Mouse (Mus musculus) midbrain, embryonic 11.5 days (tissue): ENCODE data around the gene Postn. TPM values are rescaled to one million over a fixed set of nuclear protein-coding genes. Genes with fewer than 3 reads are reported as not detected.

Experiments
- ATAC-seq: fragments of 200-750 bp; cut with Nextera tagmentation; 2 replicates; pipeline ENCODE4 v1.8.0; 2017; ENCODE audit warnings: moderate TSS enrichment, moderate library complexity; ENCODE audit not compliant: low FRiP score
- DNase-seq: peaks from one replicate; pipeline ENCODE4 v3.0.0; 2015; ENCODE audit warnings: low spot score; ENCODE audit errors: missing footprints
- H3K27ac ChIP-seq: fragments of 300-500 bp; sonication (generic); 2 replicates; pipeline ENCODE4 v1.5.1; 2014; ENCODE audit warnings: low read depth, low read length
- H3K27me3 ChIP-seq: fragments of 300-500 bp; sonication (generic); 2 replicates; pipeline ENCODE4 v1.6.1; 2014; ENCODE audit warnings: mild to moderate bottlenecking, low read length, moderate library complexity, mixed read lengths; ENCODE audit not compliant: control insufficient read depth, insufficient read depth
- H3K36me3 ChIP-seq: fragments of 300-500 bp; sonication (generic); 2 replicates; pipeline ENCODE4 v1.6.1; 2014; ENCODE audit warnings: mild to moderate bottlenecking, low read length, moderate library complexity, mixed read lengths; ENCODE audit not compliant: control insufficient read depth, insufficient read depth
- H3K4me1 ChIP-seq: fragments of 300-500 bp; sonication (generic); 2 replicates; pipeline ENCODE4 v1.6.1; 2014; ENCODE audit warnings: low read length; ENCODE audit not compliant: control insufficient read depth, insufficient read depth
- H3K4me2 ChIP-seq: fragments of 300-500 bp; sonication (generic); 2 replicates; pipeline ENCODE4 v1.6.1; 2014; ENCODE audit warnings: mild to moderate bottlenecking, moderate library complexity
- H3K4me3 ChIP-seq: fragments of 300-500 bp; sonication (generic); 2 replicates; pipeline ENCODE4 v1.5.1; 2014; ENCODE audit warnings: low read depth, low read length
- H3K9ac ChIP-seq: fragments of 300-500 bp; sonication (generic); 2 replicates; pipeline ENCODE4 v1.6.1; 2014; ENCODE audit warnings: low read length
- H3K9me3 ChIP-seq: fragments of 300-500 bp; sonication (generic); 2 replicates; pipeline ENCODE4 v1.6.1; 2016; ENCODE audit warnings: low read length; ENCODE audit not compliant: control insufficient read depth
- WGBS: fragments of 180-500 bp; shearing (Covaris S2); extraction: QIAGEN DNeasy Blood & Tissue Kit; methylation state at CpG from one replicate; pipeline ENCODE4 v1.1.7; 2014; 5-methylcytosine and 5-hydroxymethylcytosine counted together
- polyA plus RNA-seq: library from polyadenylated mRNA; unstranded; fragments of >200 nt; fragmentation: Nextera tagmentation; extraction: Ambion mirVana; gene quantifications from 2 replicates; pipeline ENCODE4 v1.2.1, GENCODE M21; 2014

The Postn gene
- polyA plus RNA-seq, 1 experiment from 2014 or later = 17.4 TPM

- no peaks in the 10 kb centered on the region for H3K4me1 ChIP-seq
- no peak for ATAC-seq
- WGBS = 86% methylated on average over 3 of the region's 3 CpGs
Measured at GRCm38 (mm10) chr3:54411052-54411451, 50.1 kb downstream of the Postn start.

DNA sequence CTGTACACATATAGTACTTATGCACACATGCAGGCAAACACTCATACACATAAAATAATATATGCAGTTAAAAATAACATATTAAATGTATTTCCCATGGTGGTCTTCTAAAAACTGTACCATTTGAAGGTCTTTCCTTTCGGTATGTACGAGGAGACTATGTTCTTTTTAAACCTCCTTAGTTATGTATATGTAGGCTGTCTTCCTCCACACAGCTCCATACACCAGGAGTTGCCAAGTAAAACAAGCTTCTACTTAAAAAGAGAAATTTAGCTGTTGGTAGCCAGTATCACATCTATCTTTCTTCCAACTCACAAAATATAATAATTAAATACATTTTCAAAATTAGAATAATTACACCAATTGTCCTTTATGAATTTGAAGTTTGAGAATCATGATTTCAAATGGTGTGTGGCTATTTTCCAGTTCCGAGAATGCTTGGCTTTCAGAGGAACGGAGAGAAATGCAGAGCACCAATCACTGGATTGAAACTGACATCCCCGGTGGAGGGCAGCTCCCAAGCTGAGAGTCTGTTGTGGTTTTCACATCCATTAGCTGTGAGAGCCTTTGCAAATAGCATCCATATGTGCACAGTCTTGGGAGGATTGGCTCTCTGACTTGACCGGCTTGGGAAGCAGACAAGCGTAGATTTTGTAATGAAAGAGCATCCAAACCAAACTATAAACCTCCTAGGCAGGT lies 52.1 kb downstream of the Postn start:
- ATAC-seq (no peak), DNase-seq (no peak)
- WGBS = 80% methylated on average over 7 of the region's 7 CpGs
- Histone ChIP-seq H3K4me3 (no peak overlapping the region), H3K4me2 (no peak overlapping the region), H3K27me3 (no peaks in the 10 kb centered on the region), H3K4me1 (peaks cover 4% of the 10 kb centered on the region; the same call in 1 of the 2 replicates), H3K9ac (no peak overlapping the region), H3K27ac (no peak overlapping the region), H3K9me3 (no peaks in the 10 kb centered on the region), H3K36me3 (no peaks in the 10 kb centered on the region)

More at GRCm38 (mm10) chr3:54411052-54411451, 50.1 kb downstream of the Postn start:
- Histone ChIP-seq H3K4me3 (no peak overlapping the region), H3K9ac (no peak overlapping the region), H3K4me2 (no peak overlapping the region), H3K36me3 (no peaks in the 10 kb centered on the region), H3K27me3 (no peaks in the 10 kb centered on the region), H3K9me3 (no peaks in the 10 kb centered on the region), H3K27ac (no peak overlapping the region)
- DNase-seq = no peak

GRCm38 (mm10) chr3:54413584-54413897 lies 52.6 kb downstream of the Postn start:
- Histone ChIP-seq H3K9me3 (no peaks in the 10 kb centered on the region), H3K4me2 (no peak overlapping the region), H3K27ac (no peak overlapping the region), H3K9ac (no peak overlapping the region), H3K36me3 (no peaks in the 10 kb centered on the region), H3K4me3 (no peak overlapping the region), H3K27me3 (no peaks in the 10 kb centered on the region), H3K4me1 (peaks cover 6% of the 10 kb centered on the region; the same call in 1 of the 2 replicates)
- ATAC-seq (no peak), DNase-seq (no peak)
- 76% methylated on average over 1 of the region's 1 CpGs for WGBS

- WGBS = 88% methylated on average over 1 of the region's 1 CpGs
- Histone ChIP-seq H3K27ac (no peak overlapping the region), H3K4me1 (peaks cover 6% of the 10 kb centered on the region; the same call in 1 of the 2 replicates), H3K9ac (no peak overlapping the region), H3K9me3 (no peaks in the 10 kb centered on the region), H3K27me3 (no peaks in the 10 kb centered on the region), H3K4me3 (no peak overlapping the region), H3K4me2 (no peak overlapping the region), H3K36me3 (no peaks in the 10 kb centered on the region)
- DNase-seq = no peak
- no peak for ATAC-seq
Measured at GRCm38 (mm10) chr3:54414386-54414785, 53.5 kb downstream of the Postn start.

- Histone ChIP-seq H3K27ac (no peak overlapping the region), H3K4me2 (no peak overlapping the region)
Measured at GRCm38 (mm10) chr3:54417833-54418386, 57.0 kb downstream of the Postn start.

DNA sequence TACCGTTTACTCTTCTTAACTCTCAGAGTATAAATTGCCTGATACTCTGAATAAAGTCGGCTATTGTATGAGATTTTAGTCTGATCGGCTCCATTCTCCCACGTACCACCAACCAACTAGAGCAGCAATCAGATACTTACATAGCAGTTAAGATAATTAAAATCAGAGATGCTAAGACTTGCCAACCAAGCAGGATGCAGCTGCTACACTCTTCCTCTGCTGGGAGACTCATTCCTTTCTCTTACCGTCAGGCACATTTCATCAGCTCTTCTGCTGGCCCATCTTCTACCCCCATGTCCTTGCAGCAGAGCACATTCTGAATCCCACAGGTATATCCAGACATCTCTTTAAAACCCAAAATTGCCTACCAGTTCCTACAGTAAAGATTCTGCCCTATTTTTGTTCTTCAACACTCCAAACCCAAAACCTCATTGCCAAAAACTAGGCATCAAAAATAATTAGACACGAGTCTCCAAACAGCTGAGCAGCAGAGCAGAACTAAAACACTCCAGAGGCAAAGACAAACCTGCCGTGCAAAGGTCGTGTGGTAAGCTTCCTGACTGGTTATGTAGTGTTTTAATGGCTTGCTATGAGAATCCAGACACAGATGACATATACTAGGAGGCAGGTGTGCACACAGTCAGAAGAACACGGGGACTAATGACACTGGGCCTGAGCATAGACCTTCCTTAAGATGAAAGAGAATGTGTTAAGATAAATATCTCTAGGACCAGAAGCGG lies 59.5 kb downstream of the Postn start:
- H3K36me3 ChIP-seq = no peaks in the 10 kb centered on the region
- H3K4me2 ChIP-seq = no peak overlapping the region
- no peaks in the 10 kb centered on the region; the same call in 1 of the 2 replicates for H3K9me3 ChIP-seq
- no peak for DNase-seq
- H3K27ac ChIP-seq = no peak overlapping the region
- H3K27me3 ChIP-seq = no peaks in the 10 kb centered on the region
- ATAC-seq = no peak
- H3K4me1 ChIP-seq = peaks cover 6% of the 10 kb centered on the region; the same call in 1 of the 2 replicates
- no peak overlapping the region for H3K4me3 ChIP-seq
- 81% methylated on average over 10 of the region's 10 CpGs for WGBS
- H3K9ac ChIP-seq = no peak overlapping the region

More at GRCm38 (mm10) chr3:54417833-54418386, 57.0 kb downstream of the Postn start:
- H3K27me3 ChIP-seq = no peaks in the 10 kb centered on the region
- H3K4me1 ChIP-seq = peaks cover 6% of the 10 kb centered on the region; the same call in 1 of the 2 replicates
- ATAC-seq = peak; percentile 78; the same call in 1 of the 2 replicates
- H3K9ac ChIP-seq = no peak overlapping the region
- no peaks in the 10 kb centered on the region for H3K36me3 ChIP-seq
- H3K4me3 ChIP-seq = no peak overlapping the region
- H3K9me3 ChIP-seq = no peaks in the 10 kb centered on the region; the same call in 1 of the 2 replicates
- WGBS = 40% methylated on average over 6 of the region's 6 CpGs
- DNase-seq = no peak

DNA sequence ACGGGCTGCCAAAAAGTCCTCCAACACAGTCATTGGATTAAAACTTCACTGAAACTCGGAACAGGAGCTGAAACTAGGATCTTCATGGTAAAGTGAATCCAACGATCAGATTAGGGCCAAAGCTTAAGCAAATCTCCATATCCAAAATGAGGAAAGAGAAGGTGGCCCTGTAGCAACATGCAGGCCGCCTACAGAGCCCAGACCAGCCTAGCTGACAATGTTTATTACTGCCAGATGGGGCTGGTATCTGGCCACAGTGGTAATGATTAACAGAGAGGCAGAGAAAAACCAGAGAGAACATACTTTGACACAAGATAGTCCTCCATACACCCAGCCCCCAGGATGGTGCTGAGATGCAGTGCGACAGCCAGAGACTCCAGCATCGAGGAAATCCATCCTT lies 60.1 kb downstream of the Postn start:
- DNase-seq (no peak), ATAC-seq (no peak)
- Histone ChIP-seq H3K4me3 (no peak overlapping the region), H3K9ac (no peak overlapping the region), H3K36me3 (no peaks in the 10 kb centered on the region), H3K27ac (no peak overlapping the region), H3K4me1 (peaks cover 6% of the 10 kb centered on the region; the same call in 1 of the 2 replicates), H3K4me2 (no peak overlapping the region), H3K27me3 (no peaks in the 10 kb centered on the region), H3K9me3 (no peaks in the 10 kb centered on the region; the same call in 1 of the 2 replicates)
- 80% methylated on average over 6 of the region's 6 CpGs for WGBS

DNA sequence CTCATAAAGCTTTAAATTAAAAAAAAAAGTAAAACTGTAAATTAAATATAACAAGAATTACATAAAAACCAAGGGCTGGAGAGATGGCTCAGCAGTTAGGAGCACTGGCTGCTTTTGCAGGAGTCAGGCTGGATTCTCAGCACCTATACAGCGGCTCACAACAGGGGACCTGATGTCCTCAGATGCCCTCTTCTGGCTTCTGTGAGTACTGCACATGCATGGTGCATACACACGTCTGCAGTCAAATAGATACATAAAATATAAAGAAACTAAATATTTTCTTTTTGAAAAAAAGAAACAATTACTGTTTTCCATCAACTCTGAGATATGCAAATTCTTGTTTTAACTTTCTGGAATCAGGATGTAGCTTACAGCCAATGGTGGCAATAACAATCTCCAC lies 60.8 kb downstream of the Postn start:
- 93% methylated on average over 2 of the region's 2 CpGs for WGBS

DNA sequence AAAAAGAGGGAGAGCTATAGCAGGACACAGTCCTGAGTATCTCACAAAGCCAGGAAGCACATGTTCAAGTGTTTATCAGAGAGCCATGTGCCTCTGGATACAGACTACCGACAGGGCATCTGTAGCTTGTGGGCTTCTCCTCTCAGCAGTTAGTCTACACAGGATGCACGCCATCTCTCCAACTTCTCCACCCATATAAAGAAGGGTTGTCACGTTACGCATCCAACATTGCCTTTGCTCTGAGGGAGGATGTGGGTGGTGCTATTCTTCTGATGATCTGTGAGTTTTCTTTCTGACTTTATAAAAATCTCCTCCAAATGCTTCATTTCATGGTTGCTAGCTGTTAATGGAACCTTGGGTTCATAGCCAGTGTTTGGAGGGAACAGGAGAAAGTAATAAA lies 63.2 kb downstream of the Postn start:
- no peaks in the 10 kb centered on the region; the same call in 1 of the 2 replicates for H3K9me3 ChIP-seq
- no peak overlapping the region for H3K9ac ChIP-seq
- no peak for ATAC-seq
- no peaks in the 10 kb centered on the region for H3K27me3 ChIP-seq
- H3K27ac ChIP-seq = no peak overlapping the region
- H3K36me3 ChIP-seq = no peaks in the 10 kb centered on the region
- H3K4me3 ChIP-seq = no peak overlapping the region
- WGBS = 87% methylated on average over 4 of the region's 4 CpGs
- H3K4me1 ChIP-seq = no peaks in the 10 kb centered on the region
- H3K4me2 ChIP-seq = no peak overlapping the region
- no peak for DNase-seq

More for the DNA sequence above, 60.8 kb downstream of the Postn start:
- Histone ChIP-seq H3K9me3 (no peaks in the 10 kb centered on the region; the same call in 1 of the 2 replicates), H3K4me2 (no peak overlapping the region), H3K36me3 (no peaks in the 10 kb centered on the region), H3K27ac (no peak overlapping the region), H3K4me3 (no peak overlapping the region), H3K27me3 (no peaks in the 10 kb centered on the region), H3K9ac (no peak overlapping the region), H3K4me1 (peaks cover 6% of the 10 kb centered on the region; the same call in 1 of the 2 replicates)
- no peak for DNase-seq
- ATAC-seq = no peak
